Mouse (Mus musculus): ENCODE data around the gene Sh3bp1.

DNA sequence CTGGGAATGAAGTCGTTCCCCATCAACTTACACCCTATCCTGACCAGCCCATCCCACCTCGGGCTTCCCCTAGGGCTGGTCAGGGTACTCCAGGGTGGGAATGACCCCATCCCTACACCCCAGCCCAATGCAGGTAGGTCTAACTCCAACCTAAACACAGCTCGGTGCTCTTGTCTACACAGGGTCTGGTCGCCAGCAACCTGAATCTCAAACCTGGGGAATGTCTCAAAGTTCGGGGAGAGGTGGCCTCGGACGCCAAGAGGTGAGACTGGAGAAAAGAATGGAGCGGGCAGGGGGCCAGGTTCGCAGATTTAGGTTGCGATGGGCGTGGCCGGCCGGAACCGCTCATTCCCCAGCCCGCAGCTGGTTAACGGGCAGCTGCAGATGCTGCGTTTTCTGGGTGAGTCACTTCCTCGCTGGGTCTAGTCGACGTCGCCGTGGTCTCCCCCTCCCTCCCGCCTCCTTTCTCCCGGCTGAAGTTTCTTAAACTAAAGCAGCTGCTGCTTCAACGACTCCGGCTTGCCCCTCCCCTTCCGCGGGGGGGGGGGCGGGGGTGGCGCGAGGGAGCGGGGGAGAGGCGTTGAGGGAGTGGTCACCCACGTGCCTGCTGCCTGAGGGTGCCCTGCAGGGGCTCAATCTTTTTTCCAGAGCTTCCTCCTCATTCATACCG, 28.4 kb downstream of the Sh3bp1 start:
- TF ChIP-seq CTCF (IDR thresholded peaks at IDR 0.05; ENCODE audit: low read depth) (no peak), EP300 (optimal IDR thresholded peaks at IDR 0.05) (no peak)

Data from stomach, postnatal 0 days (tissue).